Mouse (Mus musculus) layer of hippocampus, adult 8-10 months (tissue): ENCODE measurements around the gene B3galt6. TPM values are rescaled to one million over a fixed set of nuclear protein-coding genes. Genes with fewer than 3 reads are reported as not detected.

Experiments
- total RNA-seq, 4 experiments: library from RNA; stranded (reverse); gene quantifications; 2 replicates each; pipeline ENCODE4 v1.2.4; 2022

B3galt6 gene
- total RNA-seq, 4 experiments from 2014 or later, result 9.2 to 11.3 (median 9.7) TPM

Other genes with a start within 250 kb of the B3galt6 start
- 10 to 100 TPM; 62.3 to 79.7 (median 65.0) TPM for gene Atad3a, start 231.6 kb downstream of the B3galt6 start, total RNA-seq
- gene Vwa1, start 218.0 kb downstream of the B3galt6 start, total RNA-seq, result 10 to 100 TPM; 13.3 to 14.9 (median 14.2) TPM
- 10 to 100 TPM; 30.2 to 36.9 (median 34.5) TPM for gene Tmem88b, start 206.8 kb downstream of the B3galt6 start, total RNA-seq
- gene Ankrd65, start 202.2 kb downstream of the B3galt6 start, total RNA-seq, result not detected
- 10 to 100 TPM; 74.2 to 85.2 (median 78.2) TPM for gene Mrpl20, start 189.8 kb downstream of the B3galt6 start, total RNA-seq
- gene Ccnl2, start 180.2 kb downstream of the B3galt6 start, total RNA-seq, result 100 to 1,000 TPM in 1 of 4 experiments, 10 to 100 TPM in 3; 69.6 to 104 (median 79.7) TPM
- gene Aurkaip1, start 161.4 kb downstream of the B3galt6 start, total RNA-seq, result 100 to 1,000 TPM in 1 of 4 experiments, 10 to 100 TPM in 3; 95.2 to 103 (median 97.9) TPM
- 10 to 100 TPM in 2 of 4 experiments, 1 to 10 TPM in 2; 7.4 to 10.9 (median 9.6) TPM for gene Mxra8, start 153.0 kb downstream of the B3galt6 start, total RNA-seq
- 10 to 100 TPM; 71.0 to 91.3 (median 82.6) TPM for gene Dvl1, start 145.2 kb downstream of the B3galt6 start, total RNA-seq
- under 1 TPM; 0.25 to 0.32 (median 0.31) TPM for gene Tas1r3, start 129.3 kb downstream of the B3galt6 start, total RNA-seq
- 10 to 100 TPM; 27.8 to 41.9 (median 29.5) TPM for gene Cptp, start 123.2 kb downstream of the B3galt6 start, total RNA-seq
- gene Ints11, start 123.1 kb downstream of the B3galt6 start, total RNA-seq, result 10 to 100 TPM; 30.5 to 40.2 (median 35.9) TPM
- gene Pusl1, start 100.9 kb downstream of the B3galt6 start, total RNA-seq, result 10 to 100 TPM; 54.8 to 64.2 (median 57.7) TPM
- 100 to 1,000 TPM; 116 to 124 (median 120) TPM for gene Acap3, start 100.8 kb downstream of the B3galt6 start, total RNA-seq
- gene Ube2j2, start 48.8 kb downstream of the B3galt6 start, total RNA-seq, result 10 to 100 TPM; 58.5 to 69.0 (median 66.3) TPM
- 10 to 100 TPM; 13.6 to 29.5 (median 18.1) TPM for gene C1qtnf12, start 30.3 kb downstream of the B3galt6 start, total RNA-seq
- 100 to 1,000 TPM; 202 to 230 (median 217) TPM for gene Sdf4, start 223 bp upstream of the B3galt6 start, total RNA-seq
- gene Tnfrsf4, start 21.2 kb upstream of the B3galt6 start, total RNA-seq, result 1 to 10 TPM; 1.1 to 3.5 (median 2.0) TPM
- not detected for gene Tnfrsf18, start 33.5 kb upstream of the B3galt6 start, total RNA-seq
- gene Ttll10, start 66.8 kb upstream of the B3galt6 start, total RNA-seq, result under 1 TPM in 3 of 4 experiments, not detected in 1; 0.27 to 0.80 (median 0.45) TPM
- gene 9430015G10Rik, start 117.3 kb upstream of the B3galt6 start, total RNA-seq, result 10 to 100 TPM; 28.2 to 49.7 (median 35.9) TPM
- 1 to 10 TPM in 2 of 4 experiments, under 1 TPM in 2; 0.49 to 2.0 (median 0.81) TPM for gene Rnf223, start 137.9 kb upstream of the B3galt6 start, total RNA-seq
- 100 to 1,000 TPM; 125 to 145 (median 144) TPM for gene Agrn, start 204.8 kb upstream of the B3galt6 start, total RNA-seq
- gene Isg15, start 208.2 kb upstream of the B3galt6 start, total RNA-seq, result 1 to 10 TPM in 3 of 4 experiments, under 1 TPM in 1; 0.87 to 2.6 (median 1.7) TPM
- gene AW011738, start 210.7 kb upstream of the B3galt6 start, total RNA-seq, result 1 to 10 TPM; 5.9 to 7.3 (median 6.3) TPM
- gene Perm1, start 223.2 kb upstream of the B3galt6 start, total RNA-seq, result under 1 TPM; 0.32 to 0.45 (median 0.38) TPM
- gene Plekhn1, start 242.2 kb upstream of the B3galt6 start, total RNA-seq, result 10 to 100 TPM; 38.2 to 52.2 (median 46.4) TPM
- gene Noc2l, start 243.4 kb upstream of the B3galt6 start, total RNA-seq, result 10 to 100 TPM; 64.1 to 72.4 (median 68.0) TPM